Mouse (Mus musculus): ENCODE data around the gene Foxp4. TPM values are rescaled to one million over a fixed set of nuclear protein-coding genes. Genes with fewer than 3 reads are reported as not detected.

The Foxp4 gene
- polyA plus RNA-seq (2015; fragmentation: Nextera tagmentation; extraction: Ambion mirVana): 33.2 and 37.3 TPM in 2 replicates

DNA sequence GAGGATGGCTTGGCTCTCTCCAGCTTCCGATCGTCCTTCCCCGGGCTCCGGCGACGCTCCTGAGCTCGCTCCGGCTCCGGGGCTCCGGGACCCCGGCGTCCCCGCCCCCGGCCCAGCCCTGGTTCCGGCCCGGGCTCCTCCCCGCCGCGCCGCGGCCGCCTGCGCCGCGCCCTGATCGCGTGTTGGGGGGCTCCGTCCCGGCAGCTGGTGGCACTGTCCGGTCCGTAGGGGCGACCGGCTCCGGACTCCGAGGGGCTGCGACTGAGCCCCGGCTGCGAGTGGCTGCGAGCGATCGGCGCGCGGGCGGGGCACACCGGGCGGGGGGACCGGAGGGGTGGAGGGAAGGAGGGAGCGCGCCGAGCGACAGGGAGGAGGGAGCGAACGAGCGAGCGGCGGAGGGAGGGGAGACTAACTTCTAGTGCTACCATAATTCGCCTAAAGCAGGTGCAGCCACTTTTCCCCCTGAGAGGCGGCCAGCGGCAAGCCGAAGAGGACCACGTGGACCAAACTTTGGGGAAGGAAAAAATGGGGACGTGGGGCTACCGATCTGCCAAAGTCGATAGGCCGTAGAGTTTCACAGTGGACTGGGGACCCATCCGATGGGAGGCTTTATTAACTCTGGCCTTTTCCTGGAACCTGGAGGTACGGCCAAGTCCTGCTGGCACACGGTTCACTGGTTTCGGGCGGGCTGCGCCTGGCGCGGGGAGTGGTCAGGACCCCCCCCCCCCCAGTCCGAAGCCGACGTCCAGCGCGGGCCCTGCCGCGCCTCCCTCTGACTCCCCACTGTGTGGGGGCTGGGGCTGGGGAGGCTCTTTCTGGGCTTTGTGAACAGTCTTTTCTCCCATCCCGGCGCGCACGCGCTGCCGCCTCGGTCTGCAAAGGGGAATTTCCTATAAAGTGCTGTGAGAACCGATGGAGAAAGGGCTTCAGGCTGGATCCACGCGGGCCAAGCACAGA, at the start of gene Foxp4:
Gene Foxp4, minus strand, starts transcription at position 263 of the 957 bp plus-strand sequence.
- WGBS: under 1% methylated on average over 90 of the region's 91 CpGs
- Histone ChIP-seq H3K27me3 (peaks cover 9% of the 10 kb centered on the region; the same call in 1 of the 2 replicates), H3K9ac (replicated peaks) (peak within 1 kb of the TSS; percentile 69), H3K4me3 (peak within 1 kb of the TSS; percentile 76), H3K27ac (replicated peaks) (peak within 1 kb of the TSS; percentile 93), H3K36me3 (no peaks in the 10 kb centered on the region), H3K4me2 (replicated peaks) (peak within 1 kb of the TSS; percentile 79), H3K4me1 (peaks cover 51% of the 10 kb centered on the region), H3K9me3 (no peaks in the 10 kb centered on the region)
- ATAC-seq (replicated peaks): peak; percentile 85

GRCm38 (mm10) chr17:47973563-47974472, 49.4 kb upstream of the Foxp4 start:
- H3K4me2 ChIP-seq (replicated peaks): peak overlapping the region; percentile 81
- 0 out of 2 replicates have a peak overlapping the region, but pooled peaks have one; percentile 3 for H3K27ac ChIP-seq (replicated peaks)
- ATAC-seq (replicated peaks): peak; percentile 41; the same call in 1 of the 2 replicates
- H3K9me3 ChIP-seq: no peaks in the 10 kb centered on the region
- no peaks in the 10 kb centered on the region for H3K36me3 ChIP-seq
- H3K4me1 ChIP-seq: peaks cover 37% of the 10 kb centered on the region
- H3K27me3 ChIP-seq: peaks cover 9% of the 10 kb centered on the region; the same call in 1 of the 2 replicates
- peak overlapping the region; percentile 42 for H3K4me3 ChIP-seq
- peak overlapping the region; percentile 38 for H3K9ac ChIP-seq (replicated peaks)
- 2% methylated on average over 61 of the region's 61 CpGs for WGBS

- WGBS: 61% methylated on average over 9 of the region's 12 CpGs
- Histone ChIP-seq H3K9ac (replicated peaks) (no peak overlapping the region), H3K36me3 (no peaks in the 10 kb centered on the region), H3K4me1 (no peaks in the 10 kb centered on the region), H3K4me3 (no peak overlapping the region), H3K4me2 (replicated peaks) (no peak overlapping the region), H3K27ac (replicated peaks) (no peak overlapping the region), H3K27me3 (no peaks in the 10 kb centered on the region), H3K9me3 (no peaks in the 10 kb centered on the region)
- ATAC-seq (replicated peaks): no peak
Observed at GRCm38 (mm10) chr17:47965885-47966505, 41.5 kb upstream of the Foxp4 start.

DNA sequence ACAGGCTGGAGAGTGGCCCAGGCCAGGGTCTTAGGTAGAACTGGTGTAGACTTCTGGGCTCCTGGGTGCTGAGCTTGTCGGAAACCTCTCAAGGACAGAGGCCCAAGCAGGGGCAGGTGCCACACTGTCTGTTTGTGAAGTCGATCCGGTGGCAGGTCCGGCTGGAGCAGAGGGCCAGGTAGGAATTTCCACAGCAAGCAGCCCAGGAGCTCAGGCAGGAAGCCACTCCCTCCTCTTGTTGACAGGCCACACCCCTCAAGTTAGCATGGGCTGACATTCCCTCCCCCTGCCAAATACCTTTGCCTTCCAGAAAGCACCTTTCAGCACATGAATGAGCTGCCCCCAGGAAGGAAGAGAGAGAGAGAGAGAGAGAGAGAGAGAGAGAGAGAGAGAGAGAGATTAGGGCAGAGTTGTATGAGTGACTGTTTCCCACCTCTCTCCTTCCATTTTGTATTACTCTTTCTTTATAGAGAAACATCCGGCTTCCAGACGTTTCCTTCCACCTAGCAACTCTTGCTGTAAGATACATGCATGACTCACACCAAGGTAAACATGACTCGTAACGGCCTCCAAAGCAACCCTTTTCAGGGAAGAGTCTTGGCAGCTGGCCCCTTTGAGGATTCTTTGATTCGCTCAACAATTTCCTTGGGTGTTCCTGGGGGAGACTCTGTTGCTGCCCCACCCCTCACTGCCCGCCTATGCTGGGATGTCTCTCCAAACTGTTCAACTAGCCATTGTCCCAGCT, 33.8 kb upstream of the Foxp4 start:
- Histone ChIP-seq H3K27ac (replicated peaks) (no peak overlapping the region), H3K4me3 (no peak overlapping the region), H3K27me3 (no peaks in the 10 kb centered on the region), H3K4me2 (replicated peaks) (no peak overlapping the region), H3K9ac (replicated peaks) (no peak overlapping the region), H3K9me3 (no peaks in the 10 kb centered on the region), H3K36me3 (no peaks in the 10 kb centered on the region), H3K4me1 (peaks cover 2% of the 10 kb centered on the region)
- WGBS: 55% methylated on average over 10 of the region's 10 CpGs
- no peak for ATAC-seq (replicated peaks)

DNA sequence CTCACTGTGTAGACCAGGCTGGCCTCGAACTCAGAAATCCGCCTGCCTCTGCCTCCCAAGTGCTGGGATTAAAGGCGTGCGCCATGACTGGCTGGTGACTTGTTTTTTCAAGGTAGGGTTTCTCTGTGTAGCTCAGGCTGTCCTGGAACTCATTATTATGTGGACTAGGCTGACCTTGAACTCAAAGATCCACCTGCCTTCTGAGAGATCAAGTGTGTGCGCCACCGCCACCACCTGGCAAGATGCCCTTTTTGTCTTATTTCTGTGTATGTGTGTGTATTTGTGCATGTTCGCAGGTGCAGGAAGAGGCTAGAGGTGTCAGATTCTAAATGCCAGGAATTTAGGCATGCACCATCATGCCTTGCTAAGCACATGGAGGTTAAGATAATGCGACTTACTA, 32.0 kb upstream of the Foxp4 start:
- ATAC-seq (replicated peaks): no peak
- H3K9ac ChIP-seq (replicated peaks): no peak overlapping the region
- H3K4me2 ChIP-seq (replicated peaks): no peak overlapping the region

DNA sequence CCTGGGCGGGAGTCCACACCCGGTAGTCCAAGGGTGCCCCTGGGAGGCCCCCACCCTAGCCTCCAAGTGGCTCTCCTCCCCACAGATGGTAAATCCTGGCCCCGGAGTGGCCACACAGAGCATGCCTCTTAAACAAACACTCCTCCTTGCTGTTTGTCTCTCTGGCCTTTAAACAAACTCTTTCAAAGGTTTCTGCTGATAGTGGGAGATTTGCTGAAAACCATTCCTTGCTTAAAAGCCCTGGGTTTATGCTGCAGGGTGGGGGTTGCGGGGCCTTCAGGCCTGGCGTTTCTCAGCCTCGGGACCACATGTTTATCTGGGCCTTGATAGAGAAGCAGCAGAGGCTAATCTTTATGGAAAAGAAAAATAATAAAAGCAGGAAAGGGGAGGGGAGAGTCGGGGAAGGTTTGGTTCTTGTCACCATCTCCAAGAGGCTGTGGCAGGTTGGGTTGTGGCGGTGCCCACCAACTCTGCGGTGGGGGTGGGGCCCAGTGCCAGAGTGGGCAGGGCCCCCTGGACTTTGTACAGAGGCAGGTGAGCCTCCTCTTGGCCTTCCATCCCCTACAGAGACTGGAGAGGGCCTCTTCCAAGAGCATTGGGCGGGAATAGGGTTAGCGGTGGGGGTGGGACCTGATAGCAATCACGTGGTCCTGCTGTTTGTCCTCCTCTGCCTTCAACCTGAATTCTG, 30.8 kb upstream of the Foxp4 start:
- Histone ChIP-seq H3K27ac (replicated peaks) (no peak overlapping the region), H3K36me3 (no peaks in the 10 kb centered on the region), H3K4me3 (no peak overlapping the region), H3K4me1 (peaks cover 24% of the 10 kb centered on the region), H3K4me2 (replicated peaks) (no peak overlapping the region), H3K9me3 (no peaks in the 10 kb centered on the region), H3K27me3 (no peaks in the 10 kb centered on the region), H3K9ac (replicated peaks) (no peak overlapping the region)
- WGBS: 65% methylated on average over 12 of the region's 12 CpGs
- no peak for ATAC-seq (replicated peaks)

More for the DNA sequence above, 32.0 kb upstream of the Foxp4 start:
- H3K4me3 ChIP-seq: no peak overlapping the region
- H3K4me1 ChIP-seq: peaks cover 19% of the 10 kb centered on the region
- H3K27ac ChIP-seq (replicated peaks): no peak overlapping the region
- no peaks in the 10 kb centered on the region for H3K27me3 ChIP-seq
- H3K9me3 ChIP-seq: no peaks in the 10 kb centered on the region
- H3K36me3 ChIP-seq: no peaks in the 10 kb centered on the region
- WGBS: 95% methylated on average over 8 of the region's 8 CpGs

GRCm38 (mm10) chr17:47953231-47953630, 28.8 kb upstream of the Foxp4 start:
- Histone ChIP-seq H3K9ac (replicated peaks) (no peak overlapping the region), H3K4me1 (peaks cover 24% of the 10 kb centered on the region), H3K27me3 (no peaks in the 10 kb centered on the region), H3K27ac (replicated peaks) (peak overlapping the region; percentile 69; the same call in 1 of the 2 replicates), H3K4me3 (no peak overlapping the region), H3K4me2 (replicated peaks) (no peak overlapping the region; the same call in 1 of the 2 replicates), H3K9me3 (no peaks in the 10 kb centered on the region), H3K36me3 (no peaks in the 10 kb centered on the region)
- no peak for ATAC-seq (replicated peaks)
- WGBS: 37% methylated on average over 5 of the region's 5 CpGs

DNA sequence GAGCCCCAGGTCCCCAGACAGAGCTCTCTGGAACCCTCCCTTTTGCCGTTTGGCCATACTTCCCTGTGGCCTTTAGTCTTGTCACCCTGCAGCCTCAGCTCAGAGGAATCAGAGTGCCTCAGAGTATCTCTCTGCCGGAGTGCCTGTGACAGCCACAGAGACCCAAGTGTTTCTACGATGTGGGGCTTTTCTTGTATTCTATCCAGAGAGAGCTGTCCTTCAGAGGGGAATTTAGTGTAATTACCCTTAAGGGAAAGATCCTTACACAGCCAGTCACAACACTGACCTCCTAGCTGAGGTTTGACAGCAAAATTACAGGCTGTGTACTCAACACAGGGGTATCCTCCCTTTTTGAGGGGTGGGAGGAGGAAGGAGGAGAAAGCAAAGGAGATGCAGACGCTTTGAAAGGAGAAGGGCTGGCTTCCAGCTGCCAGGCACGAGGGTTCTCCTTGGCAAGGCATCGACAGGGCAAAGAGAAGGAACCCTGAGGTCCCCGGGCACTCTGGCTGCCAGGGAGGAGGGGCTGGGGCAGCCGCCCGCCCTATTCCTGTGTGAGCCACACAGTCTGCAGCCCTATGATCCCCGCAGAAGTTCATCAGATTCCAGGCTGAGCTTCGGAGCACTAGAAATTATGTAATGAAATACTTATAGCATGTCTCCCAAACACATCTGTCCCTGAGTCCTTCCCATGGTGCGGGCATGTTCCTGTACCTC, 28.1 kb upstream of the Foxp4 start:
- peak overlapping the region; percentile 15 for H3K4me2 ChIP-seq (replicated peaks)
- 0 out of 2 replicates have a peak, but pooled peaks cover under 1% of the 10 kb centered on the region for H3K27me3 ChIP-seq
- no peak overlapping the region for H3K9ac ChIP-seq (replicated peaks)
- H3K9me3 ChIP-seq: no peaks in the 10 kb centered on the region
- no peak overlapping the region for H3K4me3 ChIP-seq
- peaks cover 24% of the 10 kb centered on the region for H3K4me1 ChIP-seq
- H3K27ac ChIP-seq (replicated peaks): peak overlapping the region; percentile 69
- H3K36me3 ChIP-seq: no peaks in the 10 kb centered on the region
- peak; percentile 78 for ATAC-seq (replicated peaks)
- WGBS: 19% methylated on average over 12 of the region's 12 CpGs

- ATAC-seq (replicated peaks): peak; percentile 71
- Histone ChIP-seq H3K27me3 (peaks cover 4% of the 10 kb centered on the region; the same call in 1 of the 2 replicates), H3K4me2 (replicated peaks) (peak overlapping the region; percentile 15), H3K9ac (replicated peaks) (no peak overlapping the region), H3K4me3 (no peak overlapping the region), H3K9me3 (no peaks in the 10 kb centered on the region), H3K27ac (replicated peaks) (no peak overlapping the region), H3K36me3 (no peaks in the 10 kb centered on the region), H3K4me1 (peaks cover 32% of the 10 kb centered on the region)
- 11% methylated on average over 13 of the region's 13 CpGs for WGBS
Observed at GRCm38 (mm10) chr17:47951452-47951851, 27.0 kb upstream of the Foxp4 start.

- ATAC-seq (replicated peaks): no peak
- no peaks in the 10 kb centered on the region for H3K9me3 ChIP-seq
- no peak overlapping the region for H3K27ac ChIP-seq (replicated peaks)
- H3K27me3 ChIP-seq: peaks cover 4% of the 10 kb centered on the region; the same call in 1 of the 2 replicates
- no peaks in the 10 kb centered on the region for H3K36me3 ChIP-seq
- peaks cover 32% of the 10 kb centered on the region for H3K4me1 ChIP-seq
- 72% methylated on average over 5 of the region's 5 CpGs for WGBS
- no peak overlapping the region for H3K9ac ChIP-seq (replicated peaks)
- H3K4me2 ChIP-seq (replicated peaks): no peak overlapping the region
- no peak overlapping the region for H3K4me3 ChIP-seq
Observed at GRCm38 (mm10) chr17:47950831-47951230, 26.4 kb upstream of the Foxp4 start.

All from forebrain, embryonic 15.5 days (tissue).